Mouse (Mus musculus) embryonic facial prominence, embryonic 12.5 days (tissue): Measurements from ENCODE around the gene Apoc1. TPM values are rescaled to one million over a fixed set of nuclear protein-coding genes. Genes with fewer than 3 reads are reported as not detected.

Experiments used
- ATAC-seq: fragments of 200-750 bp; cut with Nextera tagmentation; 2 replicates; pipeline ENCODE4 v1.8.0; 2017; ENCODE audit not compliant: insufficient number of reproducible peaks, insufficient read depth, low FRiP score, low TSS enrichment
- H3K27ac ChIP-seq: fragments of 300-500 bp; sonication (generic); 2 replicates; pipeline ENCODE4 v1.5.1; 2016; ENCODE audit warnings: mild to moderate bottlenecking
- H3K27me3 ChIP-seq: fragments of 300-500 bp; sonication (generic); 2 replicates; pipeline ENCODE4 v1.6.1; 2016; ENCODE audit warnings: mild to moderate bottlenecking, moderate library complexity
- H3K36me3 ChIP-seq: fragments of 300-500 bp; sonication (generic); 2 replicates; pipeline ENCODE4 v1.6.1; 2016; ENCODE audit warnings: mild to moderate bottlenecking
- H3K4me1 ChIP-seq: fragments of 300-500 bp; sonication (generic); 2 replicates; pipeline ENCODE4 v1.6.1; 2016
- H3K4me2 ChIP-seq: fragments of 300-500 bp; sonication (generic); replicated peaks from 2 replicates; pipeline ENCODE4 v1.6.1; 2016; ENCODE audit warnings: mild to moderate bottlenecking, moderate library complexity
- H3K4me3 ChIP-seq: fragments of 300-500 bp; sonication (generic); 2 replicates; pipeline ENCODE4 v1.5.1; 2016; ENCODE audit warnings: mild to moderate bottlenecking
- H3K9ac ChIP-seq: fragments of 300-500 bp; sonication (generic); 2 replicates; pipeline ENCODE4 v1.6.1; 2016; ENCODE audit warnings: mild to moderate bottlenecking, moderate library complexity
- H3K9me3 ChIP-seq: fragments of 300-500 bp; sonication (generic); 2 replicates; pipeline ENCODE4 v1.6.1; 2016; ENCODE audit warnings: mild to moderate bottlenecking, moderate library complexity
- WGBS: fragments of 180-500 bp; shearing (Covaris S2); methylation state at CpG from one replicate; pipeline ENCODE4 v1.1.7; 2016; 5-methylcytosine and 5-hydroxymethylcytosine counted together
- polyA plus RNA-seq: library from polyadenylated mRNA; unstranded; fragments of >200 nt; fragmentation: Nextera tagmentation; extraction: Ambion mirVana; gene quantifications from 2 replicates; pipeline ENCODE4 v1.2.1, GENCODE M21; 2016

The Apoc1 gene
- polyA plus RNA-seq, 1 experiment from 2014 or later: 6.1 TPM

DNA sequence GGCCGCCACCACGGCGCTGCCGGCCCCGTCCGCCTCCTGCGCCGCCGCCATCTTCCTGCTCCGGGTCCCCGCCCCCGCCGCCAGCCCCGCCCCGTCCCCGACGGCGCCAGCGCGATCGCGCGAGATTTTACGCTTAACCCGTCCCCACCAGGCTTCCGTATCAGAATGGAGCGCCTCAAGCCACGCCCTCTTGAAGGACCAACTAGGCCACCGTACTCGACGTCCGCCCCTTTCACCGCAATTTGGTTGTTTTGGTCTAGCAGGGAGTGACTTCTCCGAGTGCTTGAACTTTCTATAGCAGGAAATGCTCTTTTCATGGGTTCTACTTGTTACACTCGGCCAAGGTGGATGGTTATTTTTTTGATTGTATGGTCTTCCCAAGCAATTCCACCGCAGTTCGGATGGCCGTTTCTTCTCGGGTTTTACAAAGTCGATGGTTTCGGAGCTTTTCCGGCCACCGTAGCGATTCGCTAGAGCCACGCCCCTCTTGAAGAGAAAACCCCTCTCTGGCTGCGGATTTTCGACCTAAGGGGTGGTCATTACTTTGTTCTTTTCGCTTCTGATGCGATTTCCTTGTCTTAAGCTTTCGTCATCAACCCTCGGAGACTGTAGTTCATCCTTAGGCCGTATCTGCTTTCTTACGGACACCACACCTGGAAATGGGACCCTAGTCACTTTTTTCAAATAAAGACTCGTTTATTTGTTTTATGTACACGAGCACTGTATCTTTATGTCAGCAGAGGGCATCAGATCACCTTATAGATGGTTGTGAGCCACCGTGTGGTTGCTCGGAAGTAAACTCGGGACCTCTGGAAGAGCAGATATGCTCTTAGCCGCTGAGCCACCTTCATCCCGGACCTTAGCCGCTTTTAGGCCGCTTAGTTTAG is 27.3 kb downstream of the Apoc1 start, which contains the start of gene Clptm1:
Gene Clptm1 (minus strand): TSS at position 79 of the 887 bp plus-strand sequence.
- peaks cover 12% of the 10 kb centered on the region for H3K36me3 ChIP-seq
- under 1% methylated on average over 63 of the region's 63 CpGs for WGBS

DNA sequence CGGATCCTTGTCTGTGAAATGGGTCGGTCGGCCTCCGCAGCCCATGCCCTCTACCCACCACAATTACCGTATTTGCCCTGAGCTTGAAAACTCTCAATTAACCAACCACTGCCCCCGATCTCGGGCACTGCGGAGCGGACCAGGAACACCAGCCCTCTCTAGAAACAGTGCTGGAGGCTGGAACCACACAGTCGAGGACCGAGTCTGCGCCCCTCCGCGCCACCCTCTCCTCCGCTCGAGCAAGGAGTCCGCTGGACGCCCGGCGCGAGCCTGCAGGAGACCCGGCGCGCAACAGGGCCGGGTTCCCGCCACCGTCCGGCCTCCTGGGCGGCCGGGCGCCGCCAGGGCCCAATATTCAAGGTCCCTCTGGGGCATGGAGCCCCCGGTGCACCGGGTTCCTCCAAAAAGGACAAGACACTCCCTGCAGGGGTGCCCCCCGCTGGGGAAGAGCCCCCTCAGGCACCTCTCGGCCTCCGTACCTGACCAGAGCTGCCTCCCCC is 28.0 kb downstream of the Apoc1 start:
- H3K9me3 ChIP-seq: no peaks in the 10 kb centered on the region
- H3K4me3 ChIP-seq: peak overlapping the region; percentile 100
- peaks cover 21% of the 10 kb centered on the region for H3K4me1 ChIP-seq
- H3K27me3 ChIP-seq: no peaks in the 10 kb centered on the region
- H3K36me3 ChIP-seq: peaks cover 17% of the 10 kb centered on the region
- 1% methylated on average over 36 of the region's 37 CpGs for WGBS
- peak; percentile 11; the same call in 1 of the 2 replicates for ATAC-seq
- peak overlapping the region; percentile 90 for H3K27ac ChIP-seq
- peak overlapping the region; percentile 88 for H3K4me2 ChIP-seq
- H3K9ac ChIP-seq: peak overlapping the region; percentile 98

More for the DNA sequence above, 27.3 kb downstream of the Apoc1 start, which contains the start of gene Clptm1:
- Histone ChIP-seq H3K27ac (peak within 1 kb of the TSS; percentile 90), H3K4me3 (peak within 1 kb of the TSS; percentile 100), H3K27me3 (no peaks in the 10 kb centered on the region), H3K9me3 (no peaks in the 10 kb centered on the region), H3K4me2 (peak within 1 kb of the TSS; percentile 88), H3K4me1 (peaks cover 21% of the 10 kb centered on the region), H3K9ac (peak within 1 kb of the TSS; percentile 98)
- peak; percentile 81 for ATAC-seq

DNA sequence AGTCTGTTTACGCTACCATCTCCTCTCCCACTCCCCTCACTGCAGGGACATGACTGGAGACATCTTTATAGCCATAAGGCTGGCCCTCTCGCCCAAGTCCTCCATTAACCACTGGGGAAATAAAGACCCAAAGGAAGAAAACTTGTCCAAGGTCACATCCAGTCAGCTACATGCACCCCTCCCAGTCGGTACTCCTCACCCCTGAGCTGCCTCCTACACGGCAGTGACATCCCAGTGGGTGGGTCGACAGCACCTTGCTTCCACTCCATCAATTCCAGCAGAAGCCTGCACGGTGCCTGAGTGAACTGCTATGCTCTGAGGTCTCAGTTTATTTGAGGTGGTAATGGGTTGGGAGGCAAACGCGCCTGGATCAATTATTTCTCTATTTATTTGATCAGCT is 28.5 kb downstream of the Apoc1 start:
- no peaks in the 10 kb centered on the region for H3K27me3 ChIP-seq
- no peaks in the 10 kb centered on the region for H3K9me3 ChIP-seq
- H3K36me3 ChIP-seq: peaks cover 18% of the 10 kb centered on the region
- H3K4me2 ChIP-seq: peak overlapping the region; percentile 88
- H3K9ac ChIP-seq: peak overlapping the region; percentile 98
- 21% methylated on average over 8 of the region's 8 CpGs for WGBS
- peak overlapping the region; percentile 100 for H3K4me3 ChIP-seq
- H3K27ac ChIP-seq: no peak overlapping the region
- ATAC-seq: no peak
- peaks cover 17% of the 10 kb centered on the region for H3K4me1 ChIP-seq

DNA sequence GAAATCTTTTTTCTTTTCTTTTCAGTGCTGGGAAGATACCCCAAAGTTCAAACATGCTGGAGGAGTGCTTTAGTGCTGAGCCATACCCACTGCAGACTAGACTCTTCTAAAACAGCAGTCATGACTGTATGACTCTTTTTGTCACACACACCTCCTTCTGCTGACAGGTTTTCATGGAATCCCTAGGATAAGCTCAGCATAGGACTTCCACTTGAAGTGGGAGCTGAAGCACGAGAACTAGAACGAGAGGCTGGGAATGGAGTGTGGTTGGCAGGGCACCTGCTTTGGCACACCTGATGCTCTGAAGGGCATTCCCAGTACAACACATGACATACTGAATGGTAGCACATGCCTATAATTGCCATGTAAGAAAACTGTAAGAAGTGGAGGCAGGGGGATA is 39.8 kb downstream of the Apoc1 start:
- no peaks in the 10 kb centered on the region for H3K27me3 ChIP-seq
- H3K4me3 ChIP-seq: no peak overlapping the region
- ATAC-seq: no peak
- no peak overlapping the region for H3K4me2 ChIP-seq
- H3K9ac ChIP-seq: no peak overlapping the region
- WGBS: 94% methylated on average over 2 of the region's 2 CpGs
- peaks cover 71% of the 10 kb centered on the region for H3K36me3 ChIP-seq
- no peak overlapping the region for H3K27ac ChIP-seq
- no peaks in the 10 kb centered on the region for H3K4me1 ChIP-seq
- no peaks in the 10 kb centered on the region for H3K9me3 ChIP-seq

DNA sequence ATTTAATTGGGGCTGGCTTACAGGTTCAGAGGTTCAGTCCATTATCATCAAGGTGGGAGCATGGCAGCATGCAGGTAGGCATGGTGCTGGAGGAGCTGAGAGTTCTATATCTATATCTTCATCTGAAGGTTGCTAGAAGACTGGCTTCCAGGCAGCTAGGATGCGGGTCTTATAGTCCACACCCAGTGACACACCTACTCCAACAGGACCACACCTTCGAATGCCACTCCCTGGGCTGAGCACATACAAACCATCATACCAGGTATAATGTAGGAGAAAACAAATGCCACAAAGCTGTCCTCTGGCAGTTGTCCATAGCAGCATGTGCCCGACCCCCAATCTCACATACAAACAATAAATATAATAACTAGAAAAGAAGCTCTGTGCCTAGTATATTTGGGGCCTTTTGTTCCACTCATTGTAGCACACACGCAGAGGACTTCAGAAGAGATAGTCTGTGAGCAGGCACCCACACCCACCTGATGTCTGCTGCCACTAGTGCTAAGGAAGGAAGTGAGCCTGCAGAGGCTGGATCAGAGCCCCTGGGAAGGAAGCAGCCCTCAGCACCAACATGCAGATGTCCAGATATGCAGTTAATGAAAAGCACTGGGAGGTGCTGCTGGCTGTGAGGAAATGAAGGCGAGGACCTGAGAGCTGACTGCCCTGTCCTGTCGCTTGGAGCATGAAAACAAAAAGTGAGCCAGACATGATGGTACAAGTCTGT is 41.2 kb downstream of the Apoc1 start:
- Histone ChIP-seq H3K27ac (no peak overlapping the region), H3K36me3 (peaks cover 76% of the 10 kb centered on the region), H3K4me1 (no peaks in the 10 kb centered on the region), H3K4me3 (no peak overlapping the region), H3K4me2 (no peak overlapping the region), H3K9ac (no peak overlapping the region), H3K27me3 (no peaks in the 10 kb centered on the region), H3K9me3 (no peaks in the 10 kb centered on the region)
- ATAC-seq: no peak
- 89% methylated on average over 6 of the region's 6 CpGs for WGBS

DNA sequence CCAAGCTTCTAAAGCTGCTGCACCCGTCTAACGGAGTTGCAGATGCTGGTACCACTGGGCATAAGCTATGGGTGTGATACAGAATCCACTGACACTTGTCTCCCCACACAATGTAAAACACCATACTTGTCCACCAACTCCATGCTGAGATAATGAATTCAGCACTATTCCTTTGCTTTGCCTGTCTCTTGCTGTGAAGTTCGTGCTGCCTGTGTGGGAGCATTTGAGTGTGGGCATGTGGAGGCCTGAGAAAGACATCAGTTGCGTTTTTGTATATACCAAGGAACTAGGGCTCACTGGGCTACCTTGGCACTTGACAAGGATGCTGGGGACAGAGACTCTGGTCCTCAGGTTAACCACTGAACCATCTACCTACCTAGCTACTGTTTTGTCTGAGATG is 51.2 kb downstream of the Apoc1 start:
- Histone ChIP-seq H3K36me3 (peaks cover 94% of the 10 kb centered on the region), H3K4me3 (no peak overlapping the region), H3K27me3 (no peaks in the 10 kb centered on the region), H3K9me3 (no peaks in the 10 kb centered on the region), H3K9ac (no peak overlapping the region), H3K4me2 (no peak overlapping the region), H3K4me1 (no peaks in the 10 kb centered on the region), H3K27ac (no peak overlapping the region)
- WGBS: 93% methylated on average over 4 of the region's 4 CpGs
- no peak for ATAC-seq

Other genes starting within 250 kb of the Apoc1 start
- gene Mark4, start 233.8 kb downstream of the Apoc1 start, polyA plus RNA-seq: 16.3 and 17.9 TPM in 2 replicates
- 1.0 and 1.8 TPM in 2 replicates for gene Exoc3l2, start 229.3 kb downstream of the Apoc1 start, polyA plus RNA-seq
- 4.1 and 4.6 TPM in 2 replicates for gene Bloc1s3, start 184.3 kb downstream of the Apoc1 start, polyA plus RNA-seq
- gene Trappc6a, start 184.3 kb downstream of the Apoc1 start, polyA plus RNA-seq: 61.7 and 63.5 TPM in 2 replicates
- 0.06 TPM in 1 of 2 replicates, not detected in the other for gene Nkpd1, start 174.8 kb downstream of the Apoc1 start, polyA plus RNA-seq
- gene Ppp1r37, start 129.6 kb downstream of the Apoc1 start, polyA plus RNA-seq: 36.0 and 40.6 TPM in 2 replicates
- 0.17 and 0.36 TPM in 2 replicates for gene Zfp296, start 115.4 kb downstream of the Apoc1 start, polyA plus RNA-seq
- gene Gemin7, start 115.1 kb downstream of the Apoc1 start, polyA plus RNA-seq: 150 and 164 TPM in 2 replicates
- gene Clasrp, start 88.2 kb downstream of the Apoc1 start, polyA plus RNA-seq: 72.7 and 80.7 TPM in 2 replicates
- 8.0 and 8.5 TPM in 2 replicates for gene Relb, start 63.2 kb downstream of the Apoc1 start, polyA plus RNA-seq
- gene Clptm1, start 27.6 kb downstream of the Apoc1 start, polyA plus RNA-seq: 93.9 and 95.0 TPM in 2 replicates
- 0.74 and 0.83 TPM in 2 replicates for gene Apoc2, start 14.7 kb downstream of the Apoc1 start, polyA plus RNA-seq
- not detected in 2 replicates for gene Gm44805, start 11.2 kb downstream of the Apoc1 start, polyA plus RNA-seq
- not detected in 2 replicates for gene Apoc4, start 11.2 kb downstream of the Apoc1 start, polyA plus RNA-seq
- gene Apoe, start 6.5 kb upstream of the Apoc1 start, polyA plus RNA-seq: 200 and 220 TPM in 2 replicates
- 163 and 174 TPM in 2 replicates for gene Tomm40, start 22.8 kb upstream of the Apoc1 start, polyA plus RNA-seq
- 95.3 and 97.6 TPM in 2 replicates for gene Nectin2, start 57.8 kb upstream of the Apoc1 start, polyA plus RNA-seq
- gene Bcam, start 78.4 kb upstream of the Apoc1 start, polyA plus RNA-seq: 62.3 and 69.1 TPM in 2 replicates
- gene Cblc, start 104.1 kb upstream of the Apoc1 start, polyA plus RNA-seq: 4.4 and 4.8 TPM in 2 replicates
- gene Bcl3, start 130.1 kb upstream of the Apoc1 start, polyA plus RNA-seq: 2.2 TPM in 2 replicates
- 0.20 and 0.62 TPM in 2 replicates for gene Gm19345, start 159.3 kb upstream of the Apoc1 start, polyA plus RNA-seq
- not detected in 2 replicates for gene Ceacam16, start 168.6 kb upstream of the Apoc1 start, polyA plus RNA-seq
- not detected in 2 replicates for gene Ceacam19, start 195.3 kb upstream of the Apoc1 start, polyA plus RNA-seq
- 9.3 and 10.7 TPM in 2 replicates for gene Pvr, start 228.5 kb upstream of the Apoc1 start, polyA plus RNA-seq